Mouse (Mus musculus) adrenal gland, postnatal 4 days (tissue): ENCODE data around the gene Kctd20. TPM values are rescaled to one million over a fixed set of nuclear protein-coding genes. Genes with fewer than 3 reads are reported as not detected.

Experiments used
- DNase-seq, 2 experiments: peaks; one replicate each; pipeline ENCODE4 v3.0.0; 2021 to 2022; ENCODE audit warnings: low spot score in 2 of 2, mixed read lengths in 2 of 2
- total RNA-seq, 2 experiments: library from RNA; stranded (reverse); gene quantifications; 2 replicates each; pipeline ENCODE4 v1.2.3; 2021

The Kctd20 gene
- total RNA-seq, 2 experiments from 2014 or later, result 79.8 to 86.5 TPM

DNA sequence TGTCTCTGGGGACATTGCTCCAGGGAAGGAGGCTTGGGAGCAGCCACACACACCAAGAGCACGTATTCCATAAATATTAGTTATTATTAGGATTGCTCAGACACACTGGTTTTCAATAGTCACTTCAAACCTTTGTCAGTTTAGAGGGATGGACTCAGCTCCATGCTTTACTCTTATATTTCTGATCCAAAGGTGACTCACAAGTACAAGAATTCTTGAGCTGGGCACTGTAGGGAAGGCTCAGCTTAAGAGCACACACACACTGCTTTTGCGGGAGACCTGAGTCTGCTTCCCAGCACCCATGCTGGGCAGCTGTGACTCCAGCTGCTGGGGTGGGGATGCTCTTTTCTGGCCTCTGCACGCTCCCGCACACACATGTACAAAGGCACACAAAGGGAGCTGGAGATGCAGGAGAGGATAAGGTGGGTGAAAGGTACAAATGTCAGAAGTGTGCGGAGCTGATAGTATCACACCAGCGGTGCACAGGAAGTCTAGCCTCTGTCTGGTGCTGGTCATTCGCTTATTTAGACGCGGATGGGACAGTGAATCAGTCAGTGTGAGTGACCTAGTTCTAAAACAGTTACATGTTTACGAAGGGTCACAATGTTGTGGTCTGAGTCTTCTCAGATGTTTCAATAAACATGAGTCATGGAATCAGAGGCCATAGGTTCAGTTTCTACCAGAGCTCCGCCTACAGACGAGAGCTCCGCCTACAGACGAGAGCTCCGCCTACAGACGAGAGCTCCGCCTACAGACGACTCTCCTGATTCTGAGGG, 20.1 kb upstream of the Kctd20 start:
- no peak for DNase-seq

DNA sequence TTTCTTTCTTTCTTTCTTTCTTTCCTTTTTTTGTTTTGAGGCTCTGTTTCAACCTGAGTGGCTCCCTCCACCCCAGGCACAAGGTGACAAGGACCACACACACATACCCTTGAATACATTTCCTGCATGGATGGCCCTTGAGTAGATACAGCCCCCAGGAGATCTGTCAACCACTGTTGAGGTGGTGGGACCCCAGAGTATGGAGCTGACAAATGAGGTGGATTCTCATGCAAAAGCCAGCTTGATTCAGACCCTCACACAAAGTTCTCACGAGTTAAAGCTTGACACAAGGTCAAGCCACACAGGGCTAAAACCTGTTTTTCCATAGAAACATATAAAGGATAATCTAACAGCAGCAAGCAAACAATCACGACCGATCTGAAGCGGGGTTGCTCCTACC, 19.5 kb upstream of the Kctd20 start:
- DNase-seq, result no peak

DNA sequence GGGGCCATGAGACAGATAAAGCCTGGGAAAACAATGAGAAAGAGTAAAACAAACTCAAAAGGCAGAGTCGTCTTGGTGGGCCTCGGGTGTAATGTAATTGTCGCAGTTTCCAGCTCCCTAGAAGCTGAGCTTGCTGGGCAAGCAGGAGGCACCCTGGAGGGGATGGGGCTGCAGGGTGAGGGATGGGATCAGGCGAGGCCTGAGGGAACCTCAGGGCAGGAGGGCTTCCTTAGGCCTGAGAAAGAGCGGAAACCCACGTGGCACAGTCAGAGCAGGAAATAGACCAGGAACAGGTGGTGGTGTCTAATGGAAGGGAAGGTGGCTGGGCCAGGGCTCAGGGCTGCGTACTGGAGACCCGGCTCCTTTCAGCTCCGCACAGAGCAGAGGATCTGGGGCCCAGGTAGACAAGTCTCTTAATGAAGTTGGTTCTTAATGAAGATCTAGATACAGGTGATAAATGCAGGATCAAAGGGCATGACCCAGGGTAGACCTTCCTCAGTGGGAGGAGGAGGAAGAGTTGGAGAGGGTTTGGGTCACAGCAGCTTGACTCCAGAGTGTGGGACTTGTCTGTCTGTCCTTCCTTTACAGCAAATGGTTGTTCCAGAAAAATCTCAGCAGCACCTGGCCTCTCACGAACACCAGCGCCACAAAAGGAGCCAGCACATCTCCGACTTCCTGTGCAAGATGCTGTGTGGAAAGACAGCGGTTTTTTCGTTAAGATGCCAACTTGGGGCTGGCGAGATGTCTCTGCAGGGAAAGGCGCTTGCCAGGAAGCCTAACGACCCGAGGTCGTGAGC, 17.4 kb upstream of the Kctd20 start:
- DNase-seq, result no peak

DNA sequence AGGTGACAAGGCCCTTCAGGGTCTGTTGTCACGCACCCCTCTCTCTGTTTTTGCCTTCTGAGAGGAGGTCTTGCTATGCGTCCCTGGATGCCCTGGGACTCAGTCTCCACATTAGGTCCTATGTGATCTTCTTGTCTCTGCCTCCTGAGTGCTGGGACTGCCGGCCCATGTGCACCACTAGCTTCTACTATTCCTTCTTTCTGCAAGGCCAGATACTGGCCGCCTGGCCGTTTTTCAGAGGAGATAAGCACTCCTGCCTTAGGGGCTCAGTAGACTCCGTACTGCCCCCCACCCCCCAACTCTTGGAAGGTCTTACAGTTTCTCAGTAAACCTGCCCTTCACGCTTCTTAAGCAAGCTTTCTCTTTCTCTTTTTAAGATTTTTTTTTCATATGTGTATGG, 15.6 kb upstream of the Kctd20 start:
- no peak for DNase-seq

DNA sequence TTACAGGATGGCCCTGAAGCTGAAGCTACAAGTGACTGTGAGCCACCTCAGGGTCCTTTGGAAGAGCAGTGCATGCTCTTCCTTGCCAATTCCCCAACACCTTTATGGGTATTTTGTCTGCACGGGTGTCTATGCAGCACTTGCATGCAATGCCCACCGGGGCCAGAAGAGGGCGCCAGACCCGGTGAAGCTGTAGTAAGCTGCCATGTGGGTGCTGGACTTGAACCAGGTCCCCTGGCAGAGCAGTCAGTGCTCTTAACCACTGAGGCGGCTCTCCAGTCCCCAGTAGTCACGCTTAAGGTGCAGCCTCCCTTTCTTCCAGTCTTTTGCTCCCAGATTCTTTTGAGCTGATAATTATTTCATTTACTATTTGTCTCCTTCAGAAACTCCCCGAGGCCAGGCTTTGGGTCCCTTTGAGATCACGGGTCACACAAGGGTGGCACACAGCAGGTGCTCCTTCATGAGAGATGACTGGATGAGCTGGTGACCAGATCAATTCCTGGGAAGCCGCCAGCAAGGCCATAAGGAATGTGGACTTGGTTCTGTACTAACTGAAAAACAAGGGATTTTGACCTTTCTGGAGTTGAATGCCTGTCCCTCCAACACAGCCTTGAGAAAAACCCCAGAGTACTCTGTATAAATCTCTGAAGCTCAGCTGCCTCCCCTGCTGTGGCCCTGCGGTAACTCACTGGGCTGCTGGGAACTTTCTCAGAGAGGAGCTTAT, 15.0 kb upstream of the Kctd20 start:
- DNase-seq, result peak; percentile 23 to 35

DNA sequence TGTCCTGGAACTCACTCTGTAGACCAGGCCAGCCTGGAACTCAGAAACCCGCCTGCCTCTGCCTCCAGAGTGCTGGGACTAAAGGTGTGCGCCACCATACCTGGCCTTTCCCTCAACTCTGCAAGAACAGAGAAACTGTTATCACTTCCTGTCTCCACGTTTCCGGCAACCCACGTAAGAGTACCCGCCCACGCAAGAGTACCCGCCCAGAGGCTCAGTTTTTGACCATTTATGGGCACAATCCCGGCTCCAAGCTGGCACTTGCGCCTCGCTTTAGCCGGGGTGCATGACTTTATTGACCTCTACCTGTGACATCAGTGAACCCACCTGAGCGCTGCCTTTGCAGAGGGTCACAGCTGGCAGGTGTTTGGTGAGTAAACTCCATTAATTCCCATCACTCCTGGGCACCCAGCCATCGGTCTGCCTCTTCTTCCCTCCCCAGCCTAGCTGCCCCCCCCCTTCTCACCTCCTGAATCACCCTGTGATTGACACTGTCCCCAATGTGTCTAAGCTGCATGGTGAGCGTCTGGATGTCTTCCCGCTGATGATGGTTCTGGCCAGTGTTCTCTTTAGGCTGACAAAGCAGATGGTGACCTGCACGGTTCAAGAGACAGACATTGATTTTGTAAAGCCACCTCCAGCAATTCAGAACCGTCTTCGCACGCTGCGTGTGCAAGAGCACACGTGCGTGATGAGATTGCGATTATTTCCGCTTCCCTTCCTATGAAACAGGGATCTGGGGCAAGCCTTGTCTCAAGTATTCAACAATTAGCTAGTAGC, 10.8 kb upstream of the Kctd20 start:
- DNase-seq, result no peak

DNA sequence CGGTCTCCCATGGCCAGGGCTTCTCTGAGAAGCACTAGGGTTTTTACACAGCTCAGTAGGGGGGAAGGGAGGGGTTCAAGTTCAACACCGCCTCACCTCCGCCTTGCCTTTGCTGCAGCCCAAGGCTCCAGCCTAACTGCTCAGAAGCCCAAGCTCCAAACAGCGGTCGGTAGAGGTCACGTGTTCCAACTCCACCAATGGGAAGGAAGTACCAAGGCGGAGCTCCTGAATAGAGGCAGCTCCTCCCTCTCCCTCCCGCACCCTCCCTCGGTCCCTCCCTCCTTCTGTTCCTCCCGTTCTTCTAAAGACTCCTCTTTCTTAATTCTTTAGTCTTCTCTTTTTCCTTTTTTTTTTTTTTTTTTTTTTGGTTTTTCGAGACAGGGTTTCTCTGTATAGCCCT, 9.6 kb upstream of the Kctd20 start:
- DNase-seq, result no peak

DNA sequence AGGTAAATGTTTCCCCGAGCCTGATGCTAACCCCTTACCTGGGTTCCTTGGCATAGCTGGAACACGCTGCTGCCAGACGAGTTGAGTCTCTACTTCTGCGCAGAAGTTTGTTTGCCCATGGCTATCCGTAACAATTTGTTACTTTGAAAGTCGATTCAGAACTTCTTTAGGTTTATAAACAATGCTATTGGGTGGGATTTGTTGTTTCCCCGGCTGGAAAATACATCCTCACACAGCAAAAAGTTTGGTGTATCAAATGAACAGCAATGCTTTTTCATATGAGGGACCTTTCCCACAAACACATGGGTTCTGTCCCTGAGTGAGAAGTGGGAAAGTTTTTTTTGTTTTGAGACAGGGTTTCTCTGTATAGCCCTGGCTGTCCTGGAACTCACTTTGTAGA, 8.0 kb upstream of the Kctd20 start, which contains the start of gene Pxt1:
Pxt1 (minus strand) TSS at position 101 of the 400 bp plus-strand sequence.
- DNase-seq, result no peak

DNA sequence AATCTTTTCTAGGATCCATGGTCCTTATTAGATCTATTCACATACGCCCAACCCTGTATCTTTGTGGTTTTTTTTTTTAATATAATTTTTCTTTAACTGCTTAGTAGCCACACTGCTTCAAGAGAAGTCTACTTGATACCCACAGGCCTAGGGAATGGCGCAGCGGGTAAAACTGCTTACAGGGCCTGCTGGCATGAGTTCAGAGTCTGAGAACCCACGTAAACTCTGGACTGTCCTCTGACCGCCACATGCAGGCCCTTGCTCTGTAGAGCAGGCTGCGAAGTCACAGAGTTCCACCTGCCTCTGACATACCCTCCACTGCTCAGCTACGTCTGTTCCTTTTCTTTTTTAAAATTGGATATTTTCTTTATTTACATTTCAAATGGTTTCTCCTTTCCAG, 7.3 kb upstream of the Kctd20 start:
- no peak for DNase-seq

DNA sequence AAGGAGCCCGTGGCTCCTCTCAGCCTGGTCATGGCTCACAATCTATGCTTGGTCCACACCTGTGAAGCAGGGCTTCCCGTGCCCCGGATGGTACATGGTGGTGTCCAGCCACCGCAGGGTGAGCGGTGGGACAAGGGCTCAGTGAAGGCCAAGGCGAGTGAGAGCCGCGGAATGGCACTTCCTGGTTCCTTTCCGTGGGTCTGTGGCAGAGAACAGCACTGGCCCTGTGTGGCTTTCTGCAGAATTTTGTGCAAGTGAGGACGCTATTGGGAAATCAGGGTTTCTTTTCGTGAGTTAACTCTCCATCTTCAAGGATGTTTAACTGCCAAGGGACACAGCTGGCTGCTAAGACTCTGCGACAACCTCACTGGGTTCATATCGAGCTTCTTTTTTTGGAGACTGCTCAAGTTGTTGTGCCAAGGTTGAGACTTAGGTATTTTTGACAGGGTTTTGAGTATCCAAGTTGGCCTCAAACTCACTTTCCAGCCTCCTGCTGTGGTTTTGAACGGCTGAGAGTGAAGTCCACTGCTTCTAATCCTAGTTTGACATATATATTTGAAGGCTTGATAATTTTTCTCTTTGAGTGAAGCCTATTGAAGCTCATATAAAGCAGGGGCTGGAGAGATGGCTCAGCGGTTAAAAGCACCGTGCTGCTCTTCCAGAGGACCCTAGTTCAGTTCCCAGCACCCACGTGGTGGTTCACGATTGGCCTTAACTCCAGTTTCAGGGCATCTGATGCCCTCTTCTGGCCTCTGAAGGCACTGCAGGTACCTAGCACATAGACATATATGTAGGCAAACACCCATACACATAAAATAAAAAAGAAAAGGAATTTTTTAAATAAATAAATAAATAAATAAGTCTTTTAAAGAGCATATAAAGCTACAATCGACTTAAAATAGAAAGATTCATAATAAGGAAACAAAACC, 4.5 kb upstream of the Kctd20 start:
- no peak for DNase-seq

DNA sequence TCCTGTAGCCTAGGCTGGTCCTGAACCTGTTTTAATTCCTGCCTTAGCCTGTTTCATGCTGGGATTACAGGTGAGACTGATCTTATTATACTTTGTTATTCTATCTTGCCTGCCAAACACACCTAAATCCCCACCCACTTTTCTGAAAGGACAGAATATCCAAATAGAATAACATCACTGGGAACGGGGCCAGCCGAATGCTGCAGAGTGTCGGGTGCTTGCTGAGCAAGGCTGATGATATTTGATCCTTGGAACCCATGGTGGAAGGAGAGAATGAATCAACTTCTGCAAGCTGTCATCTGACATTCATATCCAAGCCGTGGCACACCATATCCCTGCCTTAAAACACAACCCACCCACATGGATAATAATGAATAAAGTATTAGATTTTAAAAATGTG, 3.1 kb upstream of the Kctd20 start:
- no peak for DNase-seq

DNA sequence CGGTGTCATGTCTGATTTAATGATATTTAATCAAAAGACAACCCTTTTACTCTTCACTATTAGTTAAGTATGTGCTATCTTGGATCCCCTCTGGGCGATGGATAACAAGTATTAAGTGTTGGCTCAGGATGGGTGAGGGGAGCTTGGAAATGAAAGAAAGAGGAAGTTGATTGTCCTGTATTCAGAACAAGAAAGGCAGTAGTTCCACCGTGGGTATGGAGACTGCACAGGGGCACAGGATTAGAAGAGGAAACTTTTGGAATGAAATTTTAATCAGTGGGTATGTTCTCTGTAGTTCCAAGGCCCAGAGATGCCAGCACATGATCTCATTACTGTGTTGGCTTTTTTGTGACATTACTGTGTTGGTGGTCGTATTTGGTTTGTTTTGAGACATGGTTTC, 999 bp upstream of the Kctd20 start:
- no peak for DNase-seq

DNA sequence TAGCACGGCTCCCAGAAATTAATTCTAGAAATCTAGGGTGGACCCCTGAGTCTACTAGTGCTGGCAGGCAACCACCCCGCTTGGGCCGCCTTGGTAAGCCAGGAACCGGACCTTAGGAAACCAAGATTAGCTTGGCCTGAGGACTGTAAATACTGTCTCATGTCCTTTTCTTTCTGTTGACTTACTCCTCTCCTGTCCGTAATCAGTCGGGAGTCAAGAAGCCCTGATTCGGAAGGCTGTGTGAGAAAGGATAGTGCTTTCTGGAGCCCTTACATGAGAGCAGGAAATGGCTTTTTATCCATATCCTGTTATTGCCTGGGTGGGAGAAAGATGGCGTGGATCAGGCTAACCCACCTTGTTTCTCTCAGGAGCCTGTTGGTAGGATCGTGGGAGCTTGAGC, 1.5 kb downstream of the Kctd20 start:
- DNase-seq, result no peak

DNA sequence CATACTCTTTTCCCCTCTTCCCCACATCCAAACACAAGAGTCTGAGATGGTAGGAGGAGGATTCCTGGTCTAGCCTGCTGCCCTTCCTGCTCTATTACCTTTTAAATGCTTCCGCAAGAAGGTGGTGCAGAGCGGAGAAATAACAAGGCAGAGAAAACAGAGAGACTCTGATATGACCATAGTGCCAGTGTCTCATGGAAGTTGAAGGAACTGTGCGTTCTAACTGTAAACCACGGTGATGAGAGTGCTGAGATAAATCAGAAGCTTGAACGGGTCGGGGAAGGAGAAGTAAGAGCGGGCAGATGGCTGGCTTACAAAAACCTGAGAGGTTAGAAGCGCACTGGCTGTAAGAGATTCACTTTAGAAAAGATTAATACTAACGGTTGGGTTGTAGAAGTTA, 2.7 kb downstream of the Kctd20 start:
- DNase-seq, result no peak

DNA sequence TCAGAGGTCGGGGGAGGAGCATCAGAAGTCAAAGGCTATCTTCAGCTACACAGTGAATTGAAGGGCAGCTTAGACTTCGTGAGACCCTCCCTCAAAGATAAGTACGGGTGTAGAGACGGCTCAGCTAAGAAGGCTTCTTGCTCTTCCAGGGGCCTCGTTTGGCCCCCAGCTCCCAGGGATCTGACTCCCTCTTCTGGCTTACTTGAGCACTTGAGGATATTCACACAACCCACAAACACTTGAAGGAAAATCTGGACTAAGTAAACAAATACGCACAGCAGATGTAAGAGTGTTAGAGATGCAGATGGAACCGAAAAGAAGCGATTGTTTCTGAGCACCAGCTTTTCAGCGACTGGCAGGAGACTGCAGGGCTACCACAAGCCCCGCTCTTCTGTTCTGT, 8.8 kb downstream of the Kctd20 start:
- DNase-seq, result no peak

DNA sequence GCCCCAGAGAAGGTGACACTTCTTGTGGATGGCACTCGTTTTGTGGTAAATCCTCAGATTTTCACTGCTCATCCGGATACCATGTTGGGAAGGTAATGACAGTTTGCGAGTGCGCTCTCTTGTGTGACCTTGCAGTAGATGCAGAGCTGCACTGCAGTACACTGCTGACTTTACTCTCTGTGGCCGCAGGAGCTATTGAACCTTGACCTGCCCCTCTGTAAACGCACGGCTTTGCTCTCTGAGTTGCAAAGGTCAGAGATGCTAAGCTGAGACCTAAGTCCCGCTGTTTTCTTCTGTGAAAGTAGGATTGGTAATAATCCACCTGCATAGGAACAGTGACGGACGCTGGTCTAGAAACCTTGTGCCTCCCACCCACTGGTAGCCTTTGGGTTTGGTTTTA, 9.8 kb downstream of the Kctd20 start:
- DNase-seq, result no peak

DNA sequence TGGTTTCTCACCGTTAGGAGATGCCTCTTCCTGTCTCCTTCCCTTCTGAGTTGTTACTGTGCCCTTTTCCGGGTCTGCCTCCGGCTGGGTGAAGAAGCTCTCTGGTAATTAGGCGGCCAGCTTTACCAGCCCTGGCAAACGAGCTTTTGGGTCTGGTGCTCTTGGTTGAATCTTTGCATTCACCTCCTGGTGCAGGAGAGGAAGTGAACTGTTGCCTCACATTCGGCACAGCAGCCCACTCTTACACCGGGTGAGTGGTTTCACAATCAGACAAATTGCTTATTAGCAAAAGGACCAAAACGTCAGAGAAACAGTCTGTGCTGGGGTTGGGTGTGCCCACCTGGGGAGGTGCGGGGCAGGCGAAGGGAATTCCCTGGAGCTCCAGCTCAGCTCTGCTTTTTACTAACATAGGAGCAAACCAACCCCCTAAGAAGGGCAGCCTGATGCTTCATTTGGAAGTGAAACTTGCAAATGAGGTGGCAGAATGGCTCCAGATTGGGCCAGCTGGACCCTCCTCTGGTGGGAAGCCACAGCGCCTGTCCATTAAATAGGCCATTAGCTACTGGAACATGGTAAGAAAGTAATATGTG, 15.4 kb downstream of the Kctd20 start:
- DNase-seq, result no peak

DNA sequence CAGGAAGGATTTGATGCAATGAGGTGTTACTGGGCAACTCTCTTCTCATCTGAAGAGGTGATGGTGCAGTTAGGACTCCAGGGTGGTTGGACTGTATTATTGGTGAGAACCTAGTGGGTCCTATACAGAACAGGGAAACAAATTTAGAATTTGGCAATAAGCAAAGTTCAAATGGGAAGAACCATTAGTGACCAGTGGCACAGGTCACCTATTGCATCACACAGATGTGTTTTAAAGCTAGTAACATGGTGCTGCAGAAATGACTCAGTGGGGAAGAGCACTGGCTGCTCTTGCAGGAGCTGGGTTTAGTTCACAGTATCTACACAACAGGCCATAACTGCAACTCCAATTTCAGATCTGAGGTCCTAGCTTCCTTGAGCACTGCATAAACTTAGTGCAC, 18.4 kb downstream of the Kctd20 start:
- DNase-seq, result no peak

DNA sequence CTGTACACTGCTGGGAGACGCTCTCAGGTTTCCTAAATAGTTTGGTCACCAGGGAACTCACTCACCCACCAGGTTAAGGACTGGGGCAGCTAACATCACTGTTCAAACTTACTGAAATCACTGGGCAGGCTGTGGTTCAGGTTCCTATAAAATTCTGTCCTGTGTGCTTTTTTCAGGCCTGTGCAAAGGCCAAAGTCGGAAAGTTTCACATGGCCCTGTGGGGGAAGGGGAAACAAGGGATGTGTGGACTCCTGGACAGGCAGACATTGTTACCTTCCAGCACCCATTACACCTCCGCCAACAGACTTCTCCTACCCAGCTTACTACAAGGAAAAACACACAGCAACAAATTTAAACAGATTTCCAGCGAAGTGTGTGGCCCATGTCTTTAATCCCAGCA, 27.3 kb downstream of the Kctd20 start:
- DNase-seq, result no peak

DNA sequence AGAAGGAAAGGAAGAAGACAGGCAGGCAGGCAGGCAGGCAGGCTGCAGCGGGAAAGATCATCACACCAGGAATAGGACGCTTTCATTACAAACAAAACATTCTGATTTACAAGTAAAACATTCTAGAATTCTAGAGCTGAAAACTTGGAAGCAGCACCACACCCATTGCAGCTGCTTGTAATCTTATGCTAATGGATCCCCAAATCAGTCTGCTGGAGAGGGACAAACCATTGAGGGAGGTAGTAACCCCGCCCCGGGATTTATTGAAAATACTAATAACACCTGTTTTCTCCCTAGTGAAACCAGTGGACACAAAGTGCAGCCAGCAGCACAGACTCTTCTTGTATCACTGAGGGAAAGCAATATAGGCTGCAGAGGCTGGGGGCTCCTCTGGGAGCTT, 29.3 kb downstream of the Kctd20 start:
- no peak for DNase-seq
